Mouse (Mus musculus) lung, postnatal 0 days (tissue): ENCODE results near the gene Ppp1r10. TPM values are rescaled to one million over a fixed set of nuclear protein-coding genes. Genes with fewer than 3 reads are reported as not detected.
A peak's percentile ranks its signal among the peaks of the same experiment; 100 is the strongest.

Source experiments
- ATAC-seq: fragments of 200-750 bp; cut with Nextera tagmentation; 2 replicates; pipeline ENCODE4 v1.8.0; 2017; ENCODE audit warnings: moderate library complexity
- DNase-seq: peaks from one replicate; pipeline ENCODE4 v3.0.0-alpha.2; 2016; ENCODE audit warnings: low spot score
- H3K27ac ChIP-seq: fragments of 300-500 bp; sonication (generic); 2 replicates; pipeline ENCODE4 v1.5.1; 2014; ENCODE audit warnings: antibody characterized with exemption, mild to moderate bottlenecking, low read length, mixed read lengths
- H3K27me3 ChIP-seq: fragments of 300-500 bp; sonication (generic); replicated peaks from 2 replicates; pipeline ENCODE4 v1.6.1; 2014; ENCODE audit warnings: low read length, mixed read lengths; ENCODE audit not compliant: insufficient read depth
- H3K36me3 ChIP-seq: fragments of 300-500 bp; sonication (generic); 2 replicates; pipeline ENCODE4 v1.6.1; 2014; ENCODE audit warnings: low read length, mixed read lengths; ENCODE audit not compliant: insufficient read depth
- H3K4me1 ChIP-seq: fragments of 300-500 bp; sonication (generic); 2 replicates; pipeline ENCODE4 v1.6.1; 2014; ENCODE audit warnings: antibody characterized with exemption, low read depth, low read length, mixed read lengths; ENCODE audit not compliant: insufficient read depth
- H3K4me2 ChIP-seq: fragments of 300-500 bp; sonication (generic); replicated peaks from 2 replicates; pipeline ENCODE4 v1.6.1; 2014; ENCODE audit warnings: low read depth, mild to moderate bottlenecking, low read length, moderate library complexity, mixed read lengths
- H3K4me3 ChIP-seq: fragments of 300-500 bp; sonication (generic); 2 replicates; pipeline ENCODE4 v1.5.1; 2014; ENCODE audit warnings: low read depth, low read length
- H3K9ac ChIP-seq: fragments of 300-500 bp; sonication (generic); replicated peaks from 2 replicates; pipeline ENCODE4 v1.6.1; 2014; ENCODE audit warnings: low read depth, mild to moderate bottlenecking
- H3K9me3 ChIP-seq: fragments of 300-500 bp; sonication (generic); 2 replicates; pipeline ENCODE4 v1.6.1; 2016; ENCODE audit warnings: low read length, mixed read lengths
- CTCF ChIP-seq: IDR thresholded peaks from 2 replicates; pipeline ENCODE4 v1.5.1; 2016; ENCODE audit warnings: antibody characterized with exemption, mild to moderate bottlenecking
- EP300 ChIP-seq: IDR thresholded peaks from 2 replicates; pipeline ENCODE4 v1.6.1; 2016; ENCODE audit warnings: antibody characterized with exemption, mild to moderate bottlenecking, control low read depth
- WGBS: fragments of 180-500 bp; shearing (Covaris S2); extraction: QIAGEN DNeasy Blood & Tissue Kit; methylation state at CpG from one replicate; pipeline ENCODE4 v1.1.7; 2014; 5-methylcytosine and 5-hydroxymethylcytosine counted together
- polyA plus RNA-seq: library from polyadenylated mRNA; unstranded; fragments of >200 nt; fragmentation: Nextera tagmentation; extraction: Ambion mirVana; gene quantifications from 2 replicates; pipeline ENCODE4 v1.2.1, GENCODE M21; 2015

The Ppp1r10 gene
- polyA plus RNA-seq, 1 experiment from 2014 or later: 23.5 TPM

- peaks cover 2% of the 10 kb centered on the region; the same call in 1 of the 2 replicates for H3K4me1 ChIP-seq
- TF ChIP-seq EP300 (peak; percentile 47), CTCF (peak; percentile 11; the same call in 1 of the 2 replicates)
- H3K4me2 ChIP-seq: peak overlapping the region; percentile 88
- peak overlapping the region; percentile 90 for H3K27ac ChIP-seq
- no peaks in the 10 kb centered on the region for H3K9me3 ChIP-seq
- H3K27me3 ChIP-seq: no peaks in the 10 kb centered on the region
- ATAC-seq: peak; percentile 72
- WGBS: 21% methylated on average over 9 of the region's 9 CpGs
- H3K9ac ChIP-seq: peak overlapping the region; percentile 38; the same call in 1 of the 2 replicates
- no peaks in the 10 kb centered on the region for H3K36me3 ChIP-seq
- peak; percentile 83 for DNase-seq
- H3K4me3 ChIP-seq: peak overlapping the region; percentile 51
These were observed 45.9 kb upstream of the Ppp1r10 start for GRCm38 (mm10) chr17:35870151-35870883.

GRCm38 (mm10) chr17:35870884-35871696 lies 45.1 kb upstream of the Ppp1r10 start:
- H3K27ac ChIP-seq: peak overlapping the region; percentile 90
- peak; percentile 29 for DNase-seq
- no peaks in the 10 kb centered on the region for H3K27me3 ChIP-seq
- peak overlapping the region; percentile 88 for H3K4me2 ChIP-seq
- H3K9me3 ChIP-seq: no peaks in the 10 kb centered on the region
- peaks cover 2% of the 10 kb centered on the region; the same call in 1 of the 2 replicates for H3K4me1 ChIP-seq
- H3K9ac ChIP-seq: no peak overlapping the region
- ATAC-seq: no peak
- WGBS: 58% methylated on average over 8 of the region's 8 CpGs
- TF ChIP-seq CTCF: peak; percentile 76
- peak; percentile 48 for TF ChIP-seq EP300
- H3K36me3 ChIP-seq: no peaks in the 10 kb centered on the region
- H3K4me3 ChIP-seq: peak overlapping the region; percentile 26

- peak; percentile 89 for DNase-seq
- Histone ChIP-seq H3K4me1 (peaks cover 2% of the 10 kb centered on the region; the same call in 1 of the 2 replicates), H3K4me3 (no peak overlapping the region), H3K36me3 (no peaks in the 10 kb centered on the region), H3K9me3 (no peaks in the 10 kb centered on the region), H3K4me2 (no peak overlapping the region; the same call in 1 of the 2 replicates), H3K27me3 (no peaks in the 10 kb centered on the region), H3K9ac (no peak overlapping the region), H3K27ac (no peak overlapping the region)
- TF ChIP-seq EP300 (no peak), CTCF (peak; percentile 98)
- 31% methylated on average over 21 of the region's 21 CpGs for WGBS
- ATAC-seq: peak; percentile 26; the same call in 1 of the 2 replicates
These were observed 42.3 kb upstream of the Ppp1r10 start for GRCm38 (mm10) chr17:35873774-35874519.

- no peak overlapping the region for H3K9ac ChIP-seq
- no peaks in the 10 kb centered on the region for H3K27me3 ChIP-seq
- no peak overlapping the region for H3K4me3 ChIP-seq
- TF ChIP-seq CTCF (no peak), EP300 (no peak)
- ATAC-seq: no peak
- H3K9me3 ChIP-seq: no peaks in the 10 kb centered on the region
- H3K4me1 ChIP-seq: peaks cover 2% of the 10 kb centered on the region; the same call in 1 of the 2 replicates
- H3K36me3 ChIP-seq: no peaks in the 10 kb centered on the region
- DNase-seq: no peak
- WGBS: 73% methylated on average over 6 of the region's 6 CpGs
- H3K27ac ChIP-seq: no peak overlapping the region
- H3K4me2 ChIP-seq: no peak overlapping the region
These were observed 41.5 kb upstream of the Ppp1r10 start for GRCm38 (mm10) chr17:35874721-35875120.

GRCm38 (mm10) chr17:35879245-35880057 lies 36.8 kb upstream of the Ppp1r10 start, which contains the start of gene Dhx16:
TSS of gene Dhx16 (plus strand) at chr17:35879819.
- Histone ChIP-seq H3K4me3 (peak within 1 kb of the TSS; percentile 86), H3K4me1 (peaks cover 4% of the 10 kb centered on the region), H3K36me3 (peaks cover 18% of the 10 kb centered on the region), H3K9ac (peak within 1 kb of the TSS; percentile 58), H3K4me2 (peak within 1 kb of the TSS; percentile 63), H3K27ac (peak within 1 kb of the TSS; percentile 65), H3K9me3 (no peaks in the 10 kb centered on the region), H3K27me3 (no peaks in the 10 kb centered on the region)
- ATAC-seq (peak; percentile 93), DNase-seq (peak; percentile 97)
- 5% methylated on average over 66 of the region's 66 CpGs for WGBS
- peak; percentile 66 for TF ChIP-seq EP300
- peak; percentile 88 for TF ChIP-seq CTCF
